Mouse (Mus musculus) spleen, adult 2 months (tissue): ENCODE measurements around the gene Insl5. TPM values are rescaled to one million over a fixed set of nuclear protein-coding genes. Genes with fewer than 3 reads are reported as not detected.

Source experiments
- DNase-seq, 2 experiments: peaks; one replicate each; pipeline versions ENCODE4 v3.0.0 to v3.0.0-alpha.2; 2012 to 2021; ENCODE audit warnings: low spot score in 2 of 2, low read depth in 1 of 2
- H3K27ac ChIP-seq: fragments of 200-500 bp; 2 replicates; pipeline ENCODE4 v1.5.1; 2012; ENCODE audit warnings: low read length, inconsistent platforms; ENCODE audit not compliant: insufficient read depth
- H3K27me3 ChIP-seq: fragments of 200-500 bp; 2 replicates; pipeline ENCODE4 v1.6.1; 2012; ENCODE audit warnings: mild to moderate bottlenecking, moderate library complexity, low read length, inconsistent platforms; ENCODE audit not compliant: control insufficient read depth, insufficient read depth
- H3K36me3 ChIP-seq: fragments of 200-500 bp; 2 replicates; pipeline ENCODE4 v1.6.1; 2012; ENCODE audit warnings: mild to moderate bottlenecking, low read length, inconsistent platforms; ENCODE audit not compliant: control insufficient read depth, insufficient read depth
- H3K4me1 ChIP-seq: fragments of 200-500 bp; 2 replicates; pipeline ENCODE4 v1.6.1; 2011; ENCODE audit warnings: inconsistent platforms; ENCODE audit not compliant: control insufficient read depth, insufficient read depth, insufficient read length
- H3K4me3 ChIP-seq: fragments of 200-500 bp; 2 replicates; pipeline ENCODE4 v1.5.1; 2011; ENCODE audit warnings: mild to moderate bottlenecking, inconsistent platforms; ENCODE audit not compliant: insufficient read depth, insufficient read length; ENCODE audit errors: extremely low read depth
- CTCF ChIP-seq: fragments of 200-500 bp; IDR thresholded peaks from 2 replicates; pipeline ENCODE4 v1.5.1; 2011; ENCODE audit warnings: mild to moderate bottlenecking, inconsistent platforms; ENCODE audit not compliant: insufficient read depth, insufficient read length, insufficient replicate concordance; ENCODE audit errors: extremely low read depth
- POLR2A ChIP-seq: fragments of 200-500 bp; IDR thresholded peaks from 2 replicates; pipeline ENCODE4 v1.6.1; 2011; ENCODE audit warnings: low read depth, low read length, inconsistent platforms
- WGBS: fragments of 180-500 bp; shearing (Covaris S2); methylation state at CpG from one replicate; pipeline ENCODE4 v1.1.7; 2018; 5-methylcytosine and 5-hydroxymethylcytosine counted together
- polyA plus RNA-seq: library from polyadenylated mRNA; depleted of rRNA; stranded (reverse); fragments of >200 nt; gene quantifications from 2 replicates; pipeline ENCODE4 v1.2.3, GENCODE M21; 2012

Gene Insl5
- polyA plus RNA-seq, 1 experiment = not detected

DNA sequence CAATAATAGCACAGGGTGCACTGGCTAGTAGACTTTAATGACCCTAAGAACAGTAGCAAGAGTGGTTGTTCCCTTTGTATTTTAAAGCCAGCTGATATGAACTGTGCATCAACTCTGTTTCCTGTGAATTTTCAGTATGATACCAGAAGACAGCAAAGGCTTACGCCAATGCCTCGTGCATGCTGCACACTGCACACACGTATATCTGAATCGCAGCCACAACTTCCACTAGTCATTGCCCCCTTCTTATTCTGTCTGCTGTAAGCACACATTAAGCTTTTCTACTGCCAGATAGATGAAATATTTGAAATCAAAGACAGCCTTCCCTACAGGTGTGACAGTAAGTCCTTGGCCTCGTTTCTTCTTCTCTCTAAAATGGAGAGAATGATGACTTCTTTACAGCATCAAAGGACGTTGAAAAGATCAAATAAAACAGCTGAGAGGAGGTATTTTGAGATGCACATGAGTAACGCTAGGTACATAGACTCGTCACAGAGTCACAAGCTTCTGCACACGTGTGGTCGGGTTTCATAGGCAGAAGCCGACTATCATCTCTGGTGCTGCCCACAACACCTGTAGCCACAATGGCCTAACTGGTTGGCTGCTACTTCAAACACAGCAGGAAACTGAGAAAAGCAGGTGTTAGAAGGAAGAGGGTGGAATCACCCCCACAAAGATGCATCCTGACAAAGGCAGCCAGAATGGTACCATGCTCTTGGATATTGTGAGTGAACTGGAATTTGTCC is 35.9 kb downstream of the Insl5 start:
- no peak for DNase-seq
- Histone ChIP-seq H3K36me3 (no peaks in the 10 kb centered on the region), H3K27ac (no peak overlapping the region), H3K27me3 (no peaks in the 10 kb centered on the region), H3K4me1 (no peaks in the 10 kb centered on the region), H3K4me3 (no peak overlapping the region)
- WGBS = 50% methylated on average over 11 of the region's 11 CpGs
- TF ChIP-seq POLR2A (no peak), CTCF (no peak)

DNA sequence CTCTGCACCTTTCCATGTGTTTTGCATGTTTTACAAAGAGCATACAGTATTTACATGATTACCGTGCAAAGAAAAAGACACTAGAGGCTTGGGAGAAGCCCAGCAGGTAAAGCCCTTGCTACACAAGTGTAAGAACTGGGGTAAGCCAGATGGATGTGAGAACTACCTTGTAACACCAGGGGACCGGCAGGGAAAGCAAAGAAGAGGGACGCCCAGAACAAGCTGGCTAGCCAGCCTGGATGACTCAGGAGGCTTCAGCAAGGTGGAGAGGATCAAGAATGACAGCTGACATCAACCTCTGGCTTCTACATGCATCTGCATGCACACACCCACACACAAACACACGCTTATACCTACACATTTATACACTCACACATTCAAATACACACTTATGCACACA is 36.6 kb downstream of the Insl5 start:
- TF ChIP-seq POLR2A = no peak
- TF ChIP-seq CTCF = no peak
- H3K27me3 ChIP-seq = no peaks in the 10 kb centered on the region
- no peak overlapping the region for H3K27ac ChIP-seq
- H3K4me1 ChIP-seq = no peaks in the 10 kb centered on the region
- no peak overlapping the region for H3K4me3 ChIP-seq
- no peak for DNase-seq
- 84% methylated on average over 4 of the region's 4 CpGs for WGBS
- H3K36me3 ChIP-seq = no peaks in the 10 kb centered on the region

DNA sequence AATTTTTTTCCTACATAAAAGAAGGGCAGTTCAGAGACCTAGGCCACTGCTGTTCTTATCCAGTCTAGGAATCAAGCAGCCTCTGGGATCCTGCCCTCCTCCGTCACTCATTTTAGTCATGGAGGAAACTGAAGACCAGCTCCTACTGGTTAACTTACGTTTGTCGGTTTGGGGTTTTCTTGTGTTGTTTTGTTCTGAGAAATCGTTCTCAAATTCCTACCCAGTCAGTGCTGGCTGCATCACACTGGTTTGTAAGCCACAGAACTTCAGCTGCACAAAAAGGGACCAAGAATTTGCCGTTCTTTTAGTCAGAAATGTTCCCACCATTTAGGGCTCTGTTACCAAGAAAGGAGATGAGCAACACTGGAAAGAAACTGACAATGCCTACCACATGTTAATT is 37.3 kb downstream of the Insl5 start:
- 67% methylated on average over 5 of the region's 5 CpGs for WGBS
- no peak for TF ChIP-seq POLR2A
- no peak for TF ChIP-seq CTCF

GRCm38 (mm10) chr4:102988526-102988925 is 38.1 kb downstream of the Insl5 start:
- no peak overlapping the region for H3K27ac ChIP-seq
- WGBS = 89% methylated on average over 6 of the region's 6 CpGs
- TF ChIP-seq CTCF (no peak), POLR2A (no peak)

More for the DNA sequence above, 37.3 kb downstream of the Insl5 start:
- no peak for DNase-seq
- Histone ChIP-seq H3K4me3 (no peak overlapping the region), H3K27ac (no peak overlapping the region), H3K27me3 (no peaks in the 10 kb centered on the region), H3K4me1 (no peaks in the 10 kb centered on the region), H3K36me3 (no peaks in the 10 kb centered on the region)

GRCm38 (mm10) chr4:102987756-102988155 is 38.9 kb downstream of the Insl5 start:
- H3K27me3 ChIP-seq = no peaks in the 10 kb centered on the region
- no peak for DNase-seq
- TF ChIP-seq POLR2A (no peak), CTCF (no peak)
- WGBS = 73% methylated on average over 2 of the region's 2 CpGs
- H3K36me3 ChIP-seq = no peaks in the 10 kb centered on the region
- H3K27ac ChIP-seq = no peak overlapping the region
- no peak overlapping the region for H3K4me3 ChIP-seq
- no peaks in the 10 kb centered on the region for H3K4me1 ChIP-seq

More at GRCm38 (mm10) chr4:102988526-102988925, 38.1 kb downstream of the Insl5 start:
- no peak overlapping the region for H3K4me3 ChIP-seq
- H3K36me3 ChIP-seq = no peaks in the 10 kb centered on the region
- no peaks in the 10 kb centered on the region for H3K4me1 ChIP-seq
- H3K27me3 ChIP-seq = no peaks in the 10 kb centered on the region
- no peak for DNase-seq

DNA sequence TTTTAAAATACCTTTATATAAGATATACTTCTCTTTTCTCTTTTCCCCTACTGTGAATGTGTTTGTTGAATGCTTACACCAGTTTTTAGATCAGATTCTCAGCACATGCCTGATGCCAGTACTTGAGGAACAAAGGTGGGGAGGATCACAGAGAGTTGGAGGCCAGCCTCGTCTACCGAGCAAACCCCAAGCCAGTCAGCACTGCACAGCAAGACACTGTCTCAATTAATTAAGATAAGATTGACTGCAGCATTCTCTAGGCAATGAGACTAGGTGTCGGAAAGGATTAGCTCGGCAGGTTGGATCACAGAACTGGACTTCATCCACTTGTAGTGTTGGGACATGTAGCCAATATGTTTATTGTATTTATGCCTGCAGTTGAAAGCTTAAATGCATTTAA is 39.3 kb downstream of the Insl5 start:
- H3K4me1 ChIP-seq = no peaks in the 10 kb centered on the region
- no peak for DNase-seq
- H3K27me3 ChIP-seq = no peaks in the 10 kb centered on the region
- WGBS = 89% methylated on average over 4 of the region's 4 CpGs
- no peak overlapping the region for H3K4me3 ChIP-seq
- H3K27ac ChIP-seq = no peak overlapping the region
- H3K36me3 ChIP-seq = no peaks in the 10 kb centered on the region
- TF ChIP-seq POLR2A (no peak), CTCF (no peak)

DNA sequence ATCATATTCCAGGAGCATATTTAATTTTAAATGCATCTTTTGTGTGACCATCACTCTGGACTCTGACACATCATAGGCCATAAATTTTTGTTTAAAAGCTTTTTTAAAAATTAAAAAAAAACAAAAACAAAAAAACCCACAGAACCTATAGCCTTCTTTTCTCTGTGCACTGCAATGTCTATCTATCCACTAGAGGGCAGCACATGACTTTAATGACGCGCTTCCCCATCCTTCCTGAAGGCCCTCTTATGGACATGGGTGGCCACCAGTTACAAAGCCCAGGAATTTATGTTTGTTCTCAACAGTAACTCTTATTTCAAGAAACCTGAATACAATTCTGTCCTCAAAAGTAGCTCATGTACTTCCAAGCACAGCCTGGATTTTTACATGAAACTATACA is 39.7 kb downstream of the Insl5 start:
- peak in 1 of 2 experiments; percentile 32 for DNase-seq
- H3K36me3 ChIP-seq = no peaks in the 10 kb centered on the region
- no peak overlapping the region for H3K27ac ChIP-seq
- H3K27me3 ChIP-seq = no peaks in the 10 kb centered on the region
- 1% methylated on average over 2 of the region's 2 CpGs for whole genome bisulfite sequencing
- H3K4me1 ChIP-seq = no peaks in the 10 kb centered on the region
- H3K4me3 ChIP-seq = no peak overlapping the region
- TF ChIP-seq POLR2A (no peak), CTCF (peak; percentile 52; the same call in 1 of the 2 replicates)
